Mouse (Mus musculus): ENCODE results near the gene Serpinb9. TPM values are rescaled to one million over a fixed set of nuclear protein-coding genes. Genes with fewer than 3 reads are reported as not detected.

The Serpinb9 gene
- polyA plus RNA-seq, 1 experiment: 6.6 TPM

GRCm38 (mm10) chr13:33051697-33052096 is 48.6 kb downstream of the Serpinb9 start:
- Histone ChIP-seq H3K27ac (ENCODE audit: insufficient read depth, low read depth, low read length) (no peak overlapping the region), H3K4me3 (ENCODE audit: insufficient read depth, low read length) (no peak overlapping the region)
- TF ChIP-seq POLR2A (IDR thresholded peaks at IDR 0.05; ENCODE audit: borderline replicate concordance, low read depth, low read length) (no peak), CTCF (IDR thresholded peaks at IDR 0.05; ENCODE audit: low read depth, low read length) (no peak)

GRCm38 (mm10) chr13:33063048-33063447 is 60.0 kb downstream of the Serpinb9 start:
- Histone ChIP-seq H3K4me3 (ENCODE audit: insufficient read depth, low read length) (no peak overlapping the region), H3K4me1 (ENCODE audit: control insufficient read depth, insufficient read depth, low read length) (peaks cover 9% of the 10 kb centered on the region), H3K27ac (ENCODE audit: insufficient read depth, low read depth, low read length) (no peak overlapping the region)
- TF ChIP-seq CTCF (IDR thresholded peaks at IDR 0.05; ENCODE audit: low read depth, low read length): no peak
- no peak for TF ChIP-seq POLR2A (IDR thresholded peaks at IDR 0.05; ENCODE audit: borderline replicate concordance, low read depth, low read length)

More at GRCm38 (mm10) chr13:33051697-33052096, 48.6 kb downstream of the Serpinb9 start:
- H3K4me1 ChIP-seq (ENCODE audit: control insufficient read depth, insufficient read depth, low read length): peaks cover 5% of the 10 kb centered on the region

Other genes starting within 250 kb of the Serpinb9 start
- 0.19 TPM in 1 of 2 replicates, not detected in the other for gene Mylk4, start 219.3 kb upstream of the Serpinb9 start, polyA plus RNA-seq (2012; ENCODE audit: insufficient read depth, insufficient read length, missing spikeins)
- 7.6 and 10.9 TPM in 2 replicates for gene Wrnip1, start 201.2 kb upstream of the Serpinb9 start, polyA plus RNA-seq (2012; ENCODE audit: insufficient read depth, insufficient read length, missing spikeins)
- not detected in 2 replicates for gene D930007J09Rik, start 200.4 kb upstream of the Serpinb9 start, polyA plus RNA-seq (2012; ENCODE audit: insufficient read depth, insufficient read length, missing spikeins)
- gene Serpinb1a, start 152.1 kb upstream of the Serpinb9 start, polyA plus RNA-seq (2012; ENCODE audit: insufficient read depth, insufficient read length, missing spikeins): not detected in 2 replicates
- 1.4 and 1.7 TPM in 2 replicates for gene Serpinb1c, start 105.0 kb upstream of the Serpinb9 start, polyA plus RNA-seq (2012; ENCODE audit: insufficient read depth, insufficient read length, missing spikeins)
- 12.3 and 12.7 TPM in 2 replicates for gene Serpinb6b, start 38.0 kb upstream of the Serpinb9 start, polyA plus RNA-seq (2012; ENCODE audit: insufficient read depth, insufficient read length, missing spikeins)
- 0.44 TPM in 1 of 2 replicates, not detected in the other for gene Serpinb9b, start 24.2 kb downstream of the Serpinb9 start, polyA plus RNA-seq (2012; ENCODE audit: insufficient read depth, insufficient read length, missing spikeins)
- gene Serpinb1b, start 75.3 kb downstream of the Serpinb9 start, polyA plus RNA-seq (2012; ENCODE audit: insufficient read depth, insufficient read length, missing spikeins): 0.60 TPM in 1 of 2 replicates, not detected in the other
- not detected in 2 replicates for gene Serpinb9c, start 156.5 kb downstream of the Serpinb9 start, polyA plus RNA-seq (2012; ENCODE audit: insufficient read depth, insufficient read length, missing spikeins)
- not detected in 2 replicates for gene Serpinb9d, start 189.7 kb downstream of the Serpinb9 start, polyA plus RNA-seq (2012; ENCODE audit: insufficient read depth, insufficient read length, missing spikeins)
- gene Serpinb9e, start 246.4 kb downstream of the Serpinb9 start, polyA plus RNA-seq (2012; ENCODE audit: insufficient read depth, insufficient read length, missing spikeins): not detected in 2 replicates